Mouse (Mus musculus): ENCODE data around the gene Mrpl23. TPM values are rescaled to one million over a fixed set of nuclear protein-coding genes. Genes with fewer than 3 reads are reported as not detected.

The Mrpl23 gene
- total and polyA plus RNA-seq, 3 experiments = 11.4 to 48.2 TPM; not detected in 1

DNA sequence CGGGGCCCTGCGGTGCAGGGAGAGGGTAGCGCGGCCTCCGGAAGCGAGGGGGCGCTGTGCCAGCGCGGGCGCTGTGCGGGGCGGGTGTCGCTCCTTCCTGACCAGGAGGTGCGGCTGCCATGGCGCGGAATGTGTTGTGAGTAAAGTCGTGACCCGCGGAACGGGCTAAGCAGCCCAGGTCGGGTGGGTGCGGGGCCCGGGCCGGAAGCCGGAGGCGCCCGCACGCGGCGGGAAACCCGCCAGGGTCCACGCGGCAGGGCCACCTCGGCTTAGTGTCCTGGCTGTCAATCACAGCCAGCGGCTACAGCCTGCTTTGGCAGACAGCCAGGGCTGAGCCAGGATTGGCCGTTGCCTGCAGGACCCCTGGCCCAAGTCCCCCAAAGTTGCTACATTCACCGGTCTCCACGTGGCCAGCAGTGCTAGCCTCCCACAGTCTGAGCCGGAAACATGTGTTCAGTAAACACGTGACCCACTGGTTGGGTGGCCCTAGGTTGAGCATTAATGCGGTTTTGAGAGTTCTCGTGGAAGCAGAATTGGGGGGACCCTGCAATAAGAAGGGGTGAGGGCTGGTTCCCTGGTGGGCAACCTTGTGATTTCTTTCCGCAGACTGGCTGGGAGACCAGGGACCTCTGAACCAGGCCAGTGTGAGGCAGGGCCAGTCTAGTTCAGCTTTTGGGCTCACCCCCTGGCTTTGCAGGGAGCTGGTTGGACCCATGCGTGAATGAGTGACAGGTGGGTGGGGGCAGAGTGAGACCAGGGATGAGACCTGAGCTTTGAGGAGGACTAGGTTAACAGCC, 771 bp downstream of the Mrpl23 start:
- Histone ChIP-seq H3K4me3 (ENCODE audit: control insufficient read depth in 1 of 2, insufficient read depth in 1 of 2, low read depth in 2 of 2, low read length in 2 of 2) (peak overlapping the region; percentile 50 to 70), H3K79me2 (ENCODE audit: control insufficient read depth, insufficient read depth, low read length, poor library complexity) (peaks cover 4% of the 10 kb centered on the region; the same call in 1 of the 2 replicates), H3K36me3 (ENCODE audit: control insufficient read depth in 1 of 2, insufficient read depth in 2 of 2, low read length in 2 of 2) (peaks cover 0 to 6% of the 10 kb centered on the region in 2 experiments; a peak in 2 of 4 replicates), H3K27ac (ENCODE audit: control insufficient read depth, low read depth, low read length) (peak overlapping the region; percentile 22), H3K4me1 (ENCODE audit: control insufficient read depth in 1 of 2, insufficient read depth in 2 of 2, low read length in 2 of 2) (peaks cover 4 to 7% of the 10 kb centered on the region in 2 experiments; a peak in 3 of 4 replicates), H3K9me3 (replicated peaks; ENCODE audit: insufficient read depth, low read length) (no peaks in the 10 kb centered on the region), H3K27me3 (ENCODE audit: control insufficient read depth in 1 of 2, insufficient read depth in 2 of 2, low read length in 2 of 2) (no peaks in the 10 kb centered on the region; a peak in 2 of 4 replicates), H3K9ac (ENCODE audit: control insufficient read depth, low read depth, low read length, poor library complexity, severe bottlenecking) (peak overlapping the region; percentile 81)
- peak; percentile 85 for DNase-seq (ENCODE audit: low read depth, low spot score)
- peak; percentile 81 for TF ChIP-seq HCFC1 (IDR thresholded peaks at IDR 0.05; ENCODE audit: low read depth, low read length)
- no peak; the same call in 1 of the 2 replicates for TF ChIP-seq KAT2A (conservative IDR thresholded peaks at IDR 0.05; ENCODE audit: low read depth, low read length)
- no peak for TF ChIP-seq ZMIZ1 (IDR thresholded peaks at IDR 0.05; ENCODE audit: low read depth, low read length)
- TF ChIP-seq RCOR1 (IDR thresholded peaks at IDR 0.05; ENCODE audit: low read depth, low read length) = no peak
- peak; percentile 95 for TF ChIP-seq SIN3A (IDR thresholded peaks at IDR 0.05; ENCODE audit: low read length)
- peak; percentile 99 for TF ChIP-seq MXI1 (IDR thresholded peaks at IDR 0.05; ENCODE audit: low read depth, low read length)
- TF ChIP-seq USF1 (IDR thresholded peaks at IDR 0.05; ENCODE audit: low read depth, low read length) = peak; percentile 94
- TF ChIP-seq POLR2AphosphoS5 (IDR thresholded peaks at IDR 0.05; ENCODE audit: borderline replicate concordance, low read depth, low read length) = no peak
- peak; percentile 99 for TF ChIP-seq MYC (IDR thresholded peaks at IDR 0.05; ENCODE audit: low read depth, low read length)
- TF ChIP-seq ETS1 (IDR thresholded peaks at IDR 0.05; ENCODE audit: low read depth, low read length) = peak; percentile 76
- no peak for TF ChIP-seq ZC3H11A (IDR thresholded peaks at IDR 0.05; ENCODE audit: low read depth, low read length)
- TF ChIP-seq TCF12 (IDR thresholded peaks at IDR 0.05; ENCODE audit: low read depth, low read length) = 0 out of 2 replicates have a peak, but pooled peaks have one; percentile 52
- TF ChIP-seq MAZ (IDR thresholded peaks at IDR 0.05; ENCODE audit: low read depth, low read length) = 0 out of 2 replicates have a peak, but pooled peaks have one; percentile 42
- no peak for TF ChIP-seq MEF2A (IDR thresholded peaks at IDR 0.05; ENCODE audit: extremely low read depth, insufficient replicate concordance, low read depth, low read length, poor library complexity, severe bottlenecking)
- no peak for TF ChIP-seq ELF1 (IDR thresholded peaks at IDR 0.05; ENCODE audit: low read depth, low read length)
- peak; percentile 87 for TF ChIP-seq BHLHE40 (IDR thresholded peaks at IDR 0.05; ENCODE audit: borderline replicate concordance, low read depth, low read length)
- no peak for TF ChIP-seq MAFK (IDR thresholded peaks at IDR 0.05; ENCODE audit: borderline replicate concordance, low read depth, low read length)
- peak; percentile 55; the same call in 1 of the 2 replicates for TF ChIP-seq POLR2AphosphoS2 (IDR thresholded peaks at IDR 0.05; ENCODE audit: low read length)
- no peak for TF ChIP-seq CHD2 (IDR thresholded peaks at IDR 0.05; ENCODE audit: low read length)
- TF ChIP-seq JUND (IDR thresholded peaks at IDR 0.05; ENCODE audit: low read depth, low read length) = no peak
- peak; percentile 71; the same call in 1 of the 2 replicates for TF ChIP-seq NELFE (IDR thresholded peaks at IDR 0.05; ENCODE audit: low read depth, low read length)
- peak; percentile 99 for TF ChIP-seq MAX (IDR thresholded peaks at IDR 0.05; ENCODE audit: low read length)
- TF ChIP-seq UBTF (IDR thresholded peaks at IDR 0.05; ENCODE audit: borderline replicate concordance, insufficient read depth, low read depth, low read length) = no peak
- peak; percentile 30; the same call in 1 of the 2 replicates for TF ChIP-seq GABPA (IDR thresholded peaks at IDR 0.05; ENCODE audit: low read depth, low read length)
- 0 out of 2 replicates have a peak, but pooled peaks have one; percentile 50 for TF ChIP-seq CHD1 (IDR thresholded peaks at IDR 0.05; ENCODE audit: low read depth, low read length)
- TF ChIP-seq CTCF (IDR thresholded peaks at IDR 0.05 in 2 of 3, conservative IDR thresholded peaks at IDR 0.05 in 1 of 3; ENCODE audit: control insufficient read depth in 1 of 3, insufficient read depth in 1 of 3, low read depth in 2 of 3, low read length in 3 of 3, poor library complexity in 1 of 3, severe bottlenecking in 1 of 3) = peak in 2 of 3 experiments; percentile 64 to 89; a peak in 5 of 6 replicates
- no peak for TF ChIP-seq NRF1 (IDR thresholded peaks at IDR 0.05; ENCODE audit: insufficient read depth, low read depth, low read length, poor library complexity, severe bottlenecking)
- no peak for TF ChIP-seq E2F4 (IDR thresholded peaks at IDR 0.05; ENCODE audit: borderline replicate concordance, low read depth, low read length)
- peak; percentile 35 to 80; a peak in 3 of 4 replicates for TF ChIP-seq USF2 (IDR thresholded peaks at IDR 0.05; ENCODE audit: borderline replicate concordance in 1 of 2, insufficient read depth in 1 of 2, low read depth in 1 of 2, low read length in 2 of 2)
- TF ChIP-seq RAD21 (IDR thresholded peaks at IDR 0.05; ENCODE audit: low read depth, low read length) = no peak
- TF ChIP-seq ZNF384 (IDR thresholded peaks at IDR 0.05; ENCODE audit: low read depth, low read length) = no peak
- no peak for TF ChIP-seq TAL1 (IDR thresholded peaks at IDR 0.05; ENCODE audit: low read length)
- peak; percentile 34 to 65; a peak in 3 of 4 replicates for TF ChIP-seq POLR2A (IDR thresholded peaks at IDR 0.05; ENCODE audit: control insufficient read depth in 1 of 2, insufficient read depth in 1 of 2, low read depth in 1 of 2, low read length in 2 of 2, poor library complexity in 1 of 2)
- TF ChIP-seq ZKSCAN1 (IDR thresholded peaks at IDR 0.05; ENCODE audit: low read depth, low read length) = no peak
